ENCODE assay signal across 8 mouse cellular contexts in the genomic region with DNA sequence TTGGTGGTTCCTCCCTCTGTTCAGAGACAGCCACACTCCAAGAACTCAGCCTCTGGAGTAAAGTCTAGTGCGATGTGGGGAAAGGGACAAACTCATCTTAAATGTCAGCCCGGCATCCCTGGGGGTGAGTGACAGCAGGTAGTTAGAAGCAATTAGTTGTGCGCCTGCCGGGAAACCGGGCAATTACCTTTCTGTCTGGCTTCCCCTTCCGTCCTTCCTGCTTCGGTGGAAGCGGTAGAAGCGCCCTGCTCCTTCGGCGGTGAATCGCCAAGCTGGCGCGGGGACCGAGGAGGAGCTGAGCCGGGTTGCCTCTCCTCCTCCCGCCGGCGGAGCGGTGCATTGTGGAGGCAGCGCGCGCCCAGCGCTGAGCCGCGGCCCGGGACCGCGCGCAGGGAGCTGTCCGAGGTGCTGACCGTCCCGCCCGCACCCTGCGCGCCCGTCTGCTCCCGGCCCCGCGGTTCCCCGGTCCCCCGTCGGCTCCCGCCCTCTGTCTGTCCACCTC. TPM values are rescaled to one million over a fixed set of nuclear protein-coding genes. Genes with fewer than 3 reads are reported as not detected.
DNase-seq lines count a peak whose midpoint lies in the region; ATAC-seq and TF ChIP-seq lines count a peak whose summit lies in the region.

A gene (plus strand): TSS at position 337 of the 502 bp plus-strand sequence.

- H3K9ac ChIP-seq in ES-E14 (ENCODE audit: insufficient read depth, low read depth, low read length, poor library complexity, severe bottlenecking): peak within 1 kb of the TSS; percentile 37; the same call in 1 of the 2 replicates
- peak within 1 kb of the TSS; percentile 56 for H3K9ac ChIP-seq in forebrain, embryonic 14.5 days (ENCODE audit: low read length)
- no peak within 1 kb of the TSS for H3K9ac ChIP-seq in lung, embryonic 15.5 days

- ATAC-seq in forebrain, embryonic 14.5 days: peak; percentile 93
- ATAC-seq in lung, embryonic 15.5 days (ENCODE audit: borderline replicate concordance, extremely low read depth, low FRiP score, low TSS enrichment): peak; percentile 94

- peak within 1 kb of the TSS; percentile 63 to 71 for H3K4me3 ChIP-seq in ES-E14 (ENCODE audit: insufficient read depth in 1 of 2, low read depth in 1 of 2, low read length in 2 of 2, poor library complexity in 1 of 2, severe bottlenecking in 1 of 2)
- H3K4me3 ChIP-seq in forebrain, embryonic 14.5 days (ENCODE audit: low read depth, low read length): peak within 1 kb of the TSS; percentile 52
- peak within 1 kb of the TSS; percentile 31 for H3K4me3 ChIP-seq in lung, embryonic 15.5 days

- intact Hi-C loops in heart, postnatal 14 days (cut with DNase I): loop anchor here (2.0 kb wide), 1 partner anchor 56 kb away; a partner anchor contains a TSS

- in situ Hi-C loops in ES-E14 (cut with MboI; ENCODE audit: low sequenced_read_pairs in 2 of 2, unreplicated experiment in 2 of 2): no loop called here

- WGBS in forebrain, embryonic 14.5 days: under 1% methylated on average over 40 of the region's 44 CpGs
- under 1% methylated on average over 43 of the region's 44 CpGs for WGBS in lung, embryonic 15.5 days

- H3K27ac ChIP-seq in ES-E14 (ENCODE audit: insufficient read depth, low read depth, low read length, poor library complexity, severe bottlenecking): no peak within 1 kb of the TSS
- H3K27ac ChIP-seq in forebrain, embryonic 14.5 days (ENCODE audit: low read depth, low read length): no peak within 1 kb of the TSS
- no peak within 1 kb of the TSS for H3K27ac ChIP-seq in lung, embryonic 15.5 days

- H3K4me2 ChIP-seq in forebrain, embryonic 14.5 days (ENCODE audit: low read length): peak within 1 kb of the TSS; percentile 89
- H3K4me2 ChIP-seq in lung, embryonic 15.5 days: peak within 1 kb of the TSS; percentile 64

- H3K9me3 ChIP-seq in ES-E14 (ENCODE audit: control insufficient read depth, insufficient read depth, low read depth, low read length): no peaks in the 10 kb centered on the region
- no peaks in the 10 kb centered on the region for H3K9me3 ChIP-seq in forebrain, embryonic 14.5 days (replicated peaks; ENCODE audit: control insufficient read depth, low read length)
- no peaks in the 10 kb centered on the region for H3K9me3 ChIP-seq in lung, embryonic 15.5 days

- peaks cover 31% of the 10 kb centered on the region for H3K27me3 ChIP-seq in forebrain, embryonic 14.5 days (replicated peaks; ENCODE audit: control insufficient read depth, insufficient read depth, low read length)
- H3K27me3 ChIP-seq in lung, embryonic 15.5 days: peaks cover 35% of the 10 kb centered on the region

- H3K36me3 ChIP-seq in ES-E14 (ENCODE audit: control insufficient read depth, insufficient read depth, low read length, poor library complexity, severe bottlenecking): no peaks in the 10 kb centered on the region
- H3K36me3 ChIP-seq in forebrain, embryonic 14.5 days (ENCODE audit: control insufficient read depth, insufficient read depth, low read length): no peaks in the 10 kb centered on the region
- H3K36me3 ChIP-seq in lung, embryonic 15.5 days: no peaks in the 10 kb centered on the region

- H3K4me1 ChIP-seq in ES-E14 (ENCODE audit: control insufficient read depth in 2 of 2, insufficient read depth in 2 of 2, low read length in 2 of 2, poor library complexity in 1 of 2): 0 out of 4 replicates have a peak, but pooled peaks cover 0 to 1% of the 10 kb centered on the region in 2 experiments
- peaks cover 4% of the 10 kb centered on the region; the same call in 1 of the 2 replicates for H3K4me1 ChIP-seq in forebrain, embryonic 14.5 days (ENCODE audit: control insufficient read depth, insufficient read depth, low read length)
- peaks cover 11% of the 10 kb centered on the region; the same call in 1 of the 2 replicates for H3K4me1 ChIP-seq in lung, embryonic 15.5 days

- DNase-seq in ES-E14 (ENCODE audit: low read depth, low spot score): peak; percentile 49
- peak; percentile 67 for DNase-seq in cerebellum, adult 11 months
- DNase-seq in forebrain, embryonic 14.5 days (ENCODE audit: low spot score): peak; percentile 76
- DNase-seq in heart, postnatal 14 days: peak; percentile 86 to 89
- peak; percentile 87 to 89 for DNase-seq in kidney, postnatal 4 days
- peak; percentile 59 for DNase-seq in ovary, adult 18-20 months (ENCODE audit: low spot score)
- DNase-seq in thymus, postnatal 10 days (ENCODE audit: low spot score in 2 of 2): peak; percentile 25 to 69

TF ChIP-seq in ES-E14, 5 proteins besides CTCF, POLR2A, EP300 and RAD21:
- TF ChIP-seq ZC3H11A (IDR thresholded peaks at IDR 0.05; ENCODE audit: borderline replicate concordance, low read depth, low read length): no peak
- TF ChIP-seq CHD2 (IDR thresholded peaks at IDR 0.05; ENCODE audit: low read depth, low read length): no peak
- no peak for TF ChIP-seq HCFC1 (IDR thresholded peaks at IDR 0.05; ENCODE audit: borderline replicate concordance, insufficient read depth, low read length)

RNA-seq across cellular contexts. Expression of the gene that starts here (rescaled TPM):
- not detected in 2 replicates for total RNA-seq in ES-E14 (2012; rRNA removed)
- 0.21 and 0.36 TPM in 2 replicates for polyA plus RNA-seq in forebrain, embryonic 14.5 days (2014; fragmentation: Nextera tagmentation; extraction: Ambion mirVana)
- not detected for total RNA-seq in heart, postnatal 14 days (2021)
- polyA plus RNA-seq in lung, embryonic 15.5 days (2015; fragmentation: Nextera tagmentation; extraction: Ambion mirVana): not detected in 2 replicates

Comparison
In these comparisons a context has a peak if more than half of its experiments do, and no peak if none do; other contexts are left out.
1. Peak in DNase-seq, H3K4me3 ChIP-seq and H3K9ac ChIP-seq in ES-E14; RNA of the gene not detected or under 1 TPM.
2. Peak in DNase-seq, ATAC-seq, H3K4me3 ChIP-seq, H3K9ac ChIP-seq and H3K4me2 ChIP-seq in forebrain, embryonic 14.5 days; RNA of the gene not detected or under 1 TPM.
3. Peak in DNase-seq in heart, postnatal 14 days; RNA of the gene not detected or under 1 TPM.
4. Peak in ATAC-seq, H3K4me3 ChIP-seq and H3K4me2 ChIP-seq in lung, embryonic 15.5 days; RNA of the gene not detected or under 1 TPM.